Mouse (Mus musculus): ENCODE measurements at regions not wholly inside any gene's neighbourhood (a gene's known extent, or its start where the extent isn't known, plus 50 kb on each side); places are given as distances from the start of the nearest gene placed in this dataset.
A peak's percentile ranks its signal among the peaks of the same experiment; 100 is the strongest.

DNA sequence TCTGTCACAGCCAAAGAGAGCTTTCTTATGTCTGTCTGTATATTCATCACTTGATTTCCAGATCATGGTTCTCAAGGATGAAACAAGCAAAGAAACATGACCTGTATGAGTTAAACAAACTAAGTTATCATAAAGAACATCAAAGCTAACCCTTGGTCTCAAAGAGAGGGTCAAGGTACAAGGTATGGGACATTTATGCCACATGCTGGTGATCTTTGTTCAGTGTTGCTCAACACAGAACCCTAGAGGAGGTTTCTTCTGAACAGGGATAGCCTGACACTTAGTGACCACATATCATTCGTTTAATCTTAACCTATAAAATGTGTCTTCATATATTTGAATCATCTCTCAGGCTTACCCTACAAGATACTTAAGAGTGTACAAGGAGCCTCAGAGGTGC, 170.6 kb upstream of the Lrig3 start:
- no peak for DNase-seq

DNA sequence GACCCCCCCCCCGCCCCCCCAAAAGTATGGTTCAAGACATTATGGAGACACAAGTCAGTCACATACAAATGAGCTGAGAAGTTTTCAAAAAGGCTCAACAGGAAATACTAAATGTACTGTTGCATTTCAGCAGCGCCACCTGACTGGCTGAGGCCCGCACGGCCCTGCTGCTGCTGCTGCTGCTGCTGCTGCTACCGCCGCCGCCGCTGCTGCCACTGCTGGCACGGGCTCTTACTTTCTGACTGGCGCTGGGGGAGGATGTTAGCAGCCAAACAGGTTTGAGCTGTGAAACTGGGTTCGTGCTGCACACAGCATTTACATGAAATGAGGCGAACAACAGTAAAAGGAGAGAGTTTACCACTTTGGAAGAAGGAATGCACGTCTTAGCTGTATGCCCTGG, 167.3 kb upstream of the Lrig3 start:
- DNase-seq: peak; percentile 36 to 59

DNA sequence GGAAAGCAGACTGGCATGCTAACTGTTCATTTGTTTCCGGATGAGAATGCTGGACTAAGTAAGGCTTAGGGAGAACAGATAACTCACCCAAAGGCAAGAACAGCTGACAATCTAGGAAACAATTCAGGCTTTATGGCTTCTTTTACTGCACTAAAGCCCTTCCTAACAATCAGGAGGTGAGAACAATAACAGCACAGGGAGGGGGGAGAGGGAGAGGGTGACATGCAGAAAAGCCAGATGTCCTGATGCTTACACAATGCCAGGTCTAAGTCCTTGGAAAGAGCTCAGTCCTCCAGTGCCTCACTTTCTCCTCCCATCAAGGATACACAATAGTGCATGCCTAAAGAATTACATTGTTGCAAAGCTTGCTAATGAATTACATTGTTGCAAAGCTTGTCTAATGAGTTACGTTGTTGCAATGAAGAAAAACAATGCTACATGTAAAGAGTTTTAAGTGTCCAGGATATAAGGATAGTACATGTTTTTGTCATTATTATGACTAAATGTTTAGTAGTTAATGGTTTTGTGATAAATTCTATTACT, 165.3 kb upstream of the Lrig3 start:
- no peak for DNase-seq

DNA sequence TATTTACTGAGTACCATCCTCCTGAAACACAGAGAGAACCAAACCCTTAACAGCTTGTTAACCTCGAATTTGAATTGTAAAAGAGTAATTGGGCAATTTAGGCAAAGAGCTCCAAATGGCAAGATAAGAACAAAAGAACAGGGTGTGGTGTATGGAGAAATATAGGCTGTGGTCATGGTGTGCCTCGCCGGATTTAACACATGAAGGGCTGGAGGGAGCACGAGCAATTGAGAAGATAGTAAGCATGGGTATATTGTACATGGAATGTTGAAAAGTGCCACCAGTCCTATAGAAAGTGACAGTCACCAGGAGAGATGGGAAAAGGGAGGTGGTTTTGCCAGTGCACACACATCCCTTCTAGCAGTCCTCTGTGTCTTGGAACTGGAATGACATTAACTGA, 164.5 kb upstream of the Lrig3 start:
- no peak for DNase-seq

DNA sequence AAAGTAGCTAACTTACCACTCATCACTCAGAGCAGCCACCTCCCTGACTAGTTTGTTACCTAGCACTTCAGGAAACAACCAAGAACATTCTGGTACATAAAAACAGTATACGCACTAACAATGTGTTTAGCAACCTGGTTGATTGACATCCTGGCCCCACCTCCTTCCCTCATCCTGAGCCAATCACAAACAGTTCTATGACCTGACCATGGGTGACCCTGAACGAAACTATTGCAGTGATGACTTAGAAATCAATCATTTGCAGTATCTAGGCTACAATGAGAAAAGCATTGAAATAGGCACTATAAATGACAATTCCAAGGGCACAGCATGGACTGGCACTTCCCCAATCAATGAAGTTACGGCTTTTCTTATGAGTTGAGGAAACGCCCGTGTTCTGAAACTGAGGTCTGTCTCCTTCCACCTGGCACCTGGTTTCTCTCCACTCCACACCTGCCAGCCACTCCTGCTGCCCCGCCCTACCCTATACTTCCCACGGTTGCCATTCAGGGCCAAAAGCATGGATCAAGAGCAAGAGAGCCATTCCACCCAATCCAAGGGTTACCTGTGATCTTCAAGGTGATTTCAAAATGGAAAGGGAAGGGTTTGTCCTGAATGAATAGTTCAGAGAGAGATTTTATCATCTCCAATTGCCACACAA, 162.9 kb upstream of the Lrig3 start:
- DNase-seq: no peak

DNA sequence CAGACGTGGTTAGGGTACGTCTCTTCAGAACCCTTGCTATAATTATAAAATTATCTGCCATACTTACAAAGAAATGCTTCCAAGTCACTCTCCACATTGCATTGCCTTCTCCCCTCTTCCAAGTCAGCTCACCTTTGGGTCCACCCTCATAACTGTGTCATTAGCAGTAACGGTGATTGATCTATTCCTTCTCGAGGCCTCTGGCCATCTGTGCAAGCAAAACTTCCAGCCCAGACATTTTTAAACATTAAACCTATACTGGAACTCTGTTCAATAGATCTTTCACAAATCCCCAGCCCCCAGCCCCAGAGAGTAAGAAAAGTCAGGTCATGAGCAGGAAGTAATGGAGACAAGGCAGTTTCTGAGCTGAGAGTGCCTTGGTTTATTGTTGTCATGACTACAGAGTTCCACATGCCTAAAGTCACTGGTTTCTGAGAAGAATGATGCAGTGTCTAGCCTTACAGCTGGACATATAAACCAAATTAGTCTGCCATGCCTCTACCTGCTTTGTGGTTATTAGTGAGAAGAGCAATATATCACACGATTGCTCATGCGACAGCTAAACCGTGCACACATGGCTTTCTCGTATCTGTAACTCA, 156.1 kb upstream of the Lrig3 start:
- no peak for DNase-seq

DNA sequence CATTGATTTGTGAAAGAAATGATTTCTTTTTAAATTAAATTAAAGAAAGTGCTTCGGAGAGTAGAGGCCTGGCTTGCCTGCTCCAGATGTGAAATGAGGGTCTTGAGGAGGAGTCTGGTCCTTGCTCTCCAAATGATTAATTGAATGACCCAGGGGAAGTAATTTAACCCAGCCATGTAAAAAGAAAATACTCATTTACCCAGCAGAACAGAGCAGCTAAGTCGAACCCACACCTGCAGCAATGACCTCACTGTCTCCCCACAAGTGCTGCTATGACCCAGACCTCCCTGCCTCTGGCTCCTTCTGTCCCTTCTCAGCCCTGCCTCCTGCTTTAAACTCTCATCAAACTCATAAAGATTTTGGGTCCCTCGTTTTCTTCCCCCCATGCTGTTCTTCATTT, 155.4 kb upstream of the Lrig3 start:
- DNase-seq: no peak

DNA sequence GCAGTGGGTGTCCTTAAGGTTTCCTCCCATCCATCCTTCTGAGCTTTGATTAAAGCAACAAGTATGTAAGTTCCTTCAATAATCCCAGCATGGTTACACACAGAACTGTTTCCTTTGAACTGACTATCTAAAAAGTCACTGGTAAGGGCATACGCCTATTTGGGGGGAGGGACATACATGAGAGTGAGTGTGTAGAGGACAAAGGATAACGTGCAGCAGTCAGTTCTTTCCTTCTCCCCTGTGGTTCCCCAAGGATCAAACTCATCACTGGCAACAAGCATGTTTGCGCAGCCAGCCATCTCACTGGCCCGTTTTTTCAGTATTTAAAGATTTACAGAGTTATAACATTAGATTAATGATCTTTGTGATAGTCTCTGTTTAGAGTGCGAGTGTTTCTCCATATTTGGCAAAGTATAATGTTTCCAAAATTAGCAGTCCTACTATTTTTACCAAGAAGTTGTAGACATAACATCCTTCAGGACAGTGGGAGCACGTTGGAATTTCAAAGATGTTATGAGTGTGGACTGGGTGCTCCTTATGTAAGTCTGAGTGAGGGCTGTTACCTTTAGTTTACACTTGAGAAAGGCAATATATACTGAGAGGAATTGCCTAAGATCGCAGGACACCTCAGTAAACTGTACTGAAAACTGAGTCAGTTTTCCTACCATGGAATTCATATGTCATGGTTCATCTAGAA, 151.6 kb upstream of the Lrig3 start:
- no peak for DNase-seq

DNA sequence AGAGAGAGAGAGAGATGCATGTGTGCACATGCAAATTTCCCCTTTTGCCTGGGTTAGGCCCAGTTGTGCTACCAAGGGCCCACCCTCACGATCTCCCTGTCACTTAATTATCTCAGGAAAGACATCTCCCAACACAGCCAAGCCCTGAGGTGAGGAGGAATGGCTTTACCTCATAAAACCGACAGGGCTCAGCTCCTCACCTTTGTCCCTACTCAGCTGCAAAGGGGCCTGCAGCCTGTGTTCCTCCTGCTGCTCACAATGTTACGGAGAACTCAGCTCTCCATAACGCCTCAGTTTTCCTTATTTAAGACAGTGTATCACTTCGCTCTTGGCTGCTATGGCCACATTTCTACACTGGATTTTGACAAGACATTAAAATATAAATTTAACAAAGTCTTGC, 133.8 kb upstream of the Lrig3 start:
- no peak for DNase-seq

DNA sequence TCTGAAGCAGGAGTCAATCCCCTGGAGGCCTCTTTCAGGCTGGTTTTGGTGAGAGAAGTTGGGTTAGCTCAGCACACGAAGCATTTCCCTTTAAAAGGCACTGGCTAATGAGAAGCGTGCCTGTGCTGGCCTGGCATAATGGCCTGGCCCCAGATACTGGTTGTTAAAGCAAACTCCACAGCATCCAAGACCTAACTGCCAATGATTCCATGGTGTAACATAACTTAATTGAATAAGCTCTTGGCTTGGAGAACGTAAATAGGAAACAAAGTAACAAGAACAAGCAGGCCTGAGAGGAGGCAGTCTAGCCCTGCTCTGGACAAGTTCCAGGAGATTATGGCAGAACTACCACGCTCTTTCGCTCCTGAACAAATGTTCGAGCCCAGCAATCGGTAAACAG, 133.2 kb upstream of the Lrig3 start:
- no peak for DNase-seq

DNA sequence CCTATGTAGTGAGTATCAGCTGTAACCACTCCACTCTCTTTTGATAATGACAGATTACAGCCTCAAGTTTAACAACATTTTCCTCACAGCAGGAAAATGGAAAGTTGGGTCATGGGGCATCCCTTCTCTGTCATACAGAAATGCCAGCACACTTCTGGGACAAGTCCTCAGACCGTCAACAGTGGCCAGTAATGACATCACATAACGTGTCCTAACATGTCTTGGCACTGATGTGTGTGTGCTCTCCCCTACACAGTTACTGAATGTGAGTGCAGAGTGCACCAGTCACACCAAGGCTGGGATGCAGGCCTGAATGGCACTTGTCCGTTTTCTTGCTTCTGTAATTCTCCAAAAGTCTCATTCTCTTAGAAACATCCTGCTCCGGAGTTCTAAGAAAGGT, 132.0 kb upstream of the Lrig3 start:
- no peak for DNase-seq

DNA sequence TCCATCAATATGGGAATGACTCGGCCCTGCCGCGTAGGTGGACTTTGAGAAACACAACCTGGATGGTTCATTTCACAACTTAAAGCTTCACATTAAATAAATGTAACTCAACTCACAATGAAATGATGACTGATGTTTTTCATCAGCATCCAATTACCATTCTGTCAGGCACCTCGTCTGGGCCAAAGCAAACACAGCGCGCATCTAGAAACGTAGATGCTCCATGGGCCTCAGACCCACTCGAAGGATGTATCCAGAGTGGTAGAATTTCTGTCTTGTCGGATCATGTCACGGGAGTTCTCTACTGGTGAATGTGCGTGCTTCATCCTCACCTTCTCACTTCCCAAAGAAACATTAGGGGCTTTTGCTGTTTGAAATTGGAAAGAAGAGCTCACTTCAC, 127.0 kb upstream of the Lrig3 start:
- DNase-seq: no peak

DNA sequence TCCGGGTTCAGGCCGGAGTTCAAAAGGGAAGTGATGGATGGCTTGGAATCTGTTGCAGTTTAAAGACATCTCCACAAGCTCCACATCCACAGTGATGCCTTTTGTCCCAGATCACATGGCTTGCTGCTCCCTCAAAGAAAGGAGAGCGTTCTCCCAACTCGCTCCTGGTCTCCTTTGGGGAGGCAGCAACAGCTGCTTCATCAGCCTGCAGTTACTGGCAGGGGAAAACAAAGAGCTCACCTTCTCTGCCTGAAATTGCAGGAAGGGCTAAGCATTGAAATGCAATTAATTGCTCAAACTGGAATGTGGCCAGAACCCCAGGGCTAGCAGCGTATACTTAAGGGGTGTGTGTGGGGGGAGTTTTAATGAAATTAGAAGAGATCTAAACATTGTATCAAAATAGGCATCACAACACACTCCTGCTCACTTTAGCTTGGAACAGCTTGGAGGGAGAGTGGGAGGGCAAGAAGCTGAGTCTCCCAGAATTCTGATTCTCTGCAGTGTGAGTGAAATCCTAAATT, 126.3 kb upstream of the Lrig3 start:
- peak in 1 of 2 experiments; percentile 17 for DNase-seq

DNA sequence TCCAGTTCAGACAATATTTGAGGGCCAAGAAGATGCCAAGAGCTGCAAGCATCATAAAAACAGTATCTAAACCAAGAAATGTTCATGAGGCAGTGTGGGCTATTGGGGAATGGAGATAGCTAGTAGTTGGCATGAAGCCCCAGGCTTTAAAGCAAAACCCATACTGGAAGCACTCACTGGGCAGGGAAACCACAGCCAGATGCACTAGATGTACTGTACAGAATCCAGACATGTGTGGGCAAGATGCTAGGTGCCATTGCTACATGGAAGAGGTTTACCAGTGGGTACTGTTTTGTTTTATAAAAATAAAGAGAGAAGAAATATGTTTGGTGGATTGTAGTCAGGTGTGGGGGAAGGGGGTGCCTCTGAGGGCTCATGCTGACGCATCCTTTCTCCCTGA, 125.6 kb upstream of the Lrig3 start:
- DNase-seq: no peak

DNA sequence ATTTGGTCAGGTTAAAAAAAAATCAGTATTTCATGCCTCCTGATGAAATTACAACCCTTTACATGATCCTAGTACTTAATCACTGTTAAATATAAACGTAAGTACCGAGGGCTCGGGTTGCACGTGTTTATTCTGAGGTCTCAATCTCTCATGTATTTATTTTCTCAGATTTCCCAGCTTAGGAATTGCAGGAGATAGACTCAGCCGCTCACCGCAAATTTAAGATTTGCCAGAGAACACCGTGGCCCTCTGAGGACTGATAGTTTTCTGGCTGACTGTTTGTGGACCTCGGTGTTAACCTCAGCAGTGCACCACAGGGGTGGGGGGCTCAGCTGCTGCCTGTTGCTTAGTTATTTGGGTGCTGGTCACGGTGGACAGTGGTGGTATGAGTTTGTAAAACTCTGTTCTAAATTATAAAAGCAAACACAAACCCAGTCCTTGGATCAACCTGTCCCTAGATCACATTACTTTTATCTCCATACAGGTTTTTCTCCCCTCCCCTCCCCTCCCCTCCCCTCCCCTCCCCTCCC, 121.6 kb upstream of the Lrig3 start:
- DNase-seq: no peak

DNA sequence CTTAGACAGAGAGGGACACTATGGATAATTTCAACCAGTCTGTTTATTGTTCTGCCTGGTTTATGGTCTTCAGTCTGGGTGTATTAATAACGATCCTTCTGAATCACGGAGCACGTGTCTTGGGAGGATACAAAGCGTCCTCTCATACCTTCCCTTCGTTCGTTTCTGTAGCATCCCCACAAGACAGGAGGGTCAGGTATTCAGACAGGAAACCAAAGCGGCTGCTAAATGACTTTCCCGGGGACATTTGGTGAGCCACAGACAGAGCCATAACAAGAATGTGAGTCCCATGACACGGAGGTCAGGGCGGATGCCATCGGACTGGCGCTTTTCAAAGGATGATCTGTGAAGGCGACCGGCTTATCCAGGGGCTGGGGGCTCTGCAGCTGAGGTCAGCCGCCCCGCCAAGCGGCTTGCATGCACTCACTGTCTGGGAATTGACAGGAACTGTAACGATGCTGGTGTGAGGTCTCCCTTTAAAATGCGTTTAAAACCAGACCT, 120.9 kb upstream of the Lrig3 start:
- DNase-seq: peak; percentile 45 to 48

DNA sequence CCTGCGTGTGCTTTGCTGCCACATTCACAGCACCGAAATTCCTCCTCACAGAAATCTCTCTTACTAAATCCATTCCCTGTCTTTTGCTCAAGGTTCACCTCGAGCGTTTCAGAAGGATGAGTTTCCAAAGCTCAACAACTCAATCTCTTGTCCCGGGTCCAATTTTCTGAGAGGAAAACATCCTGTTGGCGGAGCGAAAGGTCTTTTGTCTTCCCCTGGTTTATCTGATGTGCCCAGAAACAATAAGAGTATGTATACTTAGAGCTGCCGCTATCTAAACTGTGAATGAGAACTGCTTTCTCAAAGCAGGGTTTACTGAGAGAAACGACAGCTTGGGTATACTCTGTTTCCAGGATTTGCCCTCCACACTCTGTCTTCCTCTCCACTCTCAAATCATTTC, 115.6 kb upstream of the Lrig3 start:
- no peak for DNase-seq

DNA sequence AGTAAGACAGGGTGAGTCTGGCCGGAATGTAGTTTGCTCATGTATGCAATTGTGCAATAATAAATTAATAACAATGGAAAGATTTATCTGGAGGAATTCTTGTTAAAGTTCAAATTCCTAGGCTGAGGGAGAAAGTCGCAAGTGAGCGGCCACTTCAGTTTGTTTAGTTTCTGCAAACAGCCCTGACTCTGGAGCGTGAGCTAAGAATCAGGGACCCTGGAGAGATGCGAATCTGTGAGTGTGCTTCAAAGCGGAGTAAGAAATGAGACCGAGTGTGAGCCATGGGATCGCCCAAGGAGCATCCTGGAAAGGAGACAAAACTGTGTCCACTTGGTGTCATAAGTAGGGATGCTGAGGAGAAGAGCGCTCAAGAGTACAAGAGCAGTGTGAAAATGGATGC, 104.2 kb upstream of the Lrig3 start:
- no peak for DNase-seq

DNA sequence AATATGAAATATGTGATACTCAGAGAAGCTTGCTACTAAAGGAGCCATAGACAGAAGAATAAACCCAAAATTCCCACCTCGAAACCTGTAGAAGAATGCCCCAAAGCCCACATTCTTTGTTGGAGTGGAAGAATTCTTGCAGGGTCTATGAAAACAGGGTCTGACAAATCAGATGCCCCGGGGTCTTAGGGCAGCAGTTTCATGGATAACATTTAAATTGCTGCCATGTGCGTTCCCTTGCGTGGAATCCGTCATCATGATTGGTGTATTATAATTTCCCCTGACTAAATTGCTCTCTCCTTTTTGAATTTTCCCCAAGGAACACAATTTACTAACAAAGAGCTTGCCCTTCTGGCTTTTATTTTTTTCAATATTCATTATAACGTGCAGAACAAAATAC, 99.6 kb upstream of the Lrig3 start:
- no peak for DNase-seq

DNA sequence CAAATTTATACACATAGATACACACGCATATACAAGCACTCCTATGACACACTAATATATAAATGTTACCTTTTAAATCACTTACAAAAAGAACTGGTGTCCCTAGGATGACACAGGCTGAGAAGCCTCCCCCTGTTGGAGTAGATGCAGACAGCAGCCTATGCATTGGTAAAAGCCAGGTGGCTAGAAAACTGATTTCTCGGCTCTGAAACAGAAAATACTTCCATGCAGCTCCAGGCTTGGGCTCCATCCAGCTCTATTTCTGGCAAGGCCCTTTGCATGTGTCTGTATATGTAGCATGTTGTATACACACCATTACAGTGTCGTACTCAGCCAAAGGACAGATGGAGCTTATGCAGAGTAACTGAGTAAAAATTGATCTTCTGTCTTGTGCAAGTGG, 81.4 kb upstream of the Lrig3 start:
- DNase-seq: no peak

DNA sequence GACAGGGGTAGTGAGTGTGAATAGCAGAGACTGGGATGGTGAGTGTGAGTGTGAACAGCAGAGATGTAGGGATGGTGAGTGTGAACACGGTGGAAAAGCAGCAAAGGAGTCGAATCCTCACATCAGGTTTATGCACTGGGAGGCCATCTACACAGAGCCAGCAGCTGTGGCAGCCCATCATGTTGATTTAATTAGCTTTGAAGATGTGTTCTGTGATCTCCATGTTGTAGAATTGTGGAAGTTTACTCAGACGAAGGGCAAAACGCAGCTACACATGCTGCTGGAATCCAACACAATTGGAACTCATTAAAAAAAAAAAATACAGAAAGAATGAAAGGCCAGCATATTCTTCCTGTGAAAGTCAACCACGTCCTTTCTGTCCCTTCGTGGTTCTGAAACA, 80.2 kb upstream of the Lrig3 start:
- DNase-seq: no peak

DNA sequence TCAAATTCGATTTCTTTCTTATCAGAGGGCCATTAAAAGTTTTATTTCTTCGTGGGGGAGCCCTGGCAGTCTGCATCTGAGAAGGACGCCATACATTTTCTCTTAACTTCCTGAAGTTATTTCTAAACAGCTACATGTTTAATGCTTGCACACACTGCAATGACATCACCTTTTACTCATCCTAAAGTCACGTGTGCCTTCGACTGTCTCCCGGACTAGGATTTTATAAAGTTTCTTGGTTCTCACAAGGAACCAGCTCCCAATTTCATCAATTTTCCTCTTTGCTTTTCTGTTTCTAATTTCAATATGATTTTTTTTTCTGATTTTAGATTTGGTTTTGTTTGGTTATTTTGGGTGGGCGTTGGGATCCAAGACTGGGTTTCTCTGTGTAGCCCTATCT, 73.8 kb upstream of the Lrig3 start:
- no peak for DNase-seq

DNA sequence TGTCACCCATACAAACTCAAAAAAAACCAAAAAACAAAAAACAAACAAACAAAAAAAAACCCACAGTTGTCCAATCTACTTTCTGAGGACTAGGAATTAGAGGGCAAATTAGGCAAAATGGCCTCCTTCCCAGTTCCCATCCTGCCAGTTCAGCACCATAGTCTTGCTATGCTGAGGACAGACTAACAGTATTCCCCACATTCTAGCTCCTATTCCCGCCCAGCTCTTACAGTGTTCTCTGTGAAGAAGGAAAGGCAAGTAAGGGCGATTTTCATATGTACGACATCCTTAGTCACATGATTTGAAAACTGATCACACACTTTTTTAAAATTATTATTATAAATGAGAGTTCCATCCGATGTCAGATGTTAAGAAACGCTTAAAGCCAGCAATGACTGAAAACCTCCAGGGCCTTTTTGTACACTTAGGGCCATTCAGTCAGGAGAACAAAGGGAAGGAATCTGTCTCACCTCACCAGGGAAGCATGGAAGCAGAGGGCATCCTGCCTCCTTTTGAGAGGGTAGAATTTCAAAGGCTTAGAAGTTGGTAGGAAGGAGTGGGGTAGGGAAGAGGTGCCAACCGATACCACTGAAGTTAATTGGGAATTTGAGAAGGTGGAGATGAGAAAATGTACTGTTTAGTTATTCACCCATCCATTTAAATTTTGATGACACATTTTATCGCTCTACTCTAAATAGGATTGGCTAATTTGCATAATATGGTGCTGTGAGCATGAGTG, 70.1 kb upstream of the Lrig3 start:
- DNase-seq: no peak

Data from kidney, postnatal 4 days (tissue).